Mouse (Mus musculus) heart, adult 2 months (tissue): Measurements from ENCODE around the gene Chtop. TPM values are rescaled to one million over a fixed set of nuclear protein-coding genes. Genes with fewer than 3 reads are reported as not detected.

ENCODE experiments used
- DNase-seq, 2 experiments: peaks; one replicate each; pipeline ENCODE4 v3.0.0; 2021
- H3K27ac ChIP-seq: fragments of 200-600 bp; 2 replicates; pipeline ENCODE4 v1.8.1; 2022
- H3K27me3 ChIP-seq: fragments of 200-500 bp; 2 replicates; pipeline ENCODE4 v1.6.1; 2012; ENCODE audit warnings: mild to moderate bottlenecking, low read length, inconsistent platforms, mixed read lengths; ENCODE audit not compliant: control insufficient read depth, insufficient read depth
- H3K36me3 ChIP-seq: fragments of 200-500 bp; 2 replicates; pipeline ENCODE4 v1.6.1; 2012; ENCODE audit warnings: low read length, inconsistent platforms; ENCODE audit not compliant: control insufficient read depth, insufficient read depth
- H3K4me1 ChIP-seq: fragments of 200-500 bp; 2 replicates; pipeline ENCODE4 v1.6.1; 2011; ENCODE audit warnings: low read length; ENCODE audit not compliant: control insufficient read depth, insufficient read depth
- H3K4me3 ChIP-seq: fragments of 200-600 bp; 2 replicates; pipeline ENCODE4 v1.8.1; 2022
- H3K79me2 ChIP-seq: fragments of 200-500 bp; replicated peaks from 2 replicates; pipeline ENCODE4 v1.6.1; 2012; ENCODE audit warnings: mild to moderate bottlenecking, inconsistent platforms, low read length, moderate library complexity, mixed read lengths; ENCODE audit not compliant: control insufficient read depth, insufficient read depth
- H3K9ac ChIP-seq: fragments of 200-500 bp; 2 replicates; pipeline ENCODE4 v1.6.1; 2012; ENCODE audit warnings: low read depth, mild to moderate bottlenecking, control low read depth, inconsistent platforms, low read length, mixed read lengths
- CTCF ChIP-seq: fragments of 200-600 bp; IDR thresholded peaks from 2 replicates; pipeline ENCODE4 v1.8.1; 2022; ENCODE audit warnings: antibody characterized with exemption, mild to moderate bottlenecking, moderate library complexity
- EP300 ChIP-seq: fragments of 200-500 bp; IDR thresholded peaks from 2 replicates; pipeline ENCODE4 v1.6.1; 2011; ENCODE audit warnings: low read depth, low read length, control low read depth; ENCODE audit not compliant: insufficient read depth
- POLR2A ChIP-seq: fragments of 200-500 bp; IDR thresholded peaks from 2 replicates; pipeline ENCODE4 v1.6.1; 2011; ENCODE audit warnings: mild to moderate bottlenecking, low read depth, low read length, control low read depth; ENCODE audit not compliant: insufficient read depth
- WGBS: fragments of 180-500 bp; shearing (Covaris S2); methylation state at CpG from one replicate; pipeline ENCODE4 v1.1.7; 2018; 5-methylcytosine and 5-hydroxymethylcytosine counted together
- intact Hi-C: fragments of 180-260 bp; cut with DNase I; formaldehyde crosslinking; loops from one replicate; pipeline ENCODE4 v1.15.1; 2025
- polyA plus RNA-seq: library from polyadenylated mRNA; depleted of rRNA; stranded (reverse); fragments of >200 nt; gene quantifications from 2 replicates; pipeline ENCODE4 v1.2.3, GENCODE M21; 2012
- total RNA-seq, 2 experiments: library from RNA; stranded (reverse); gene quantifications; 2 replicates each; pipeline ENCODE4 v1.2.3; 2021

Chtop gene
- total and polyA plus RNA-seq, 3 experiments: 30.4 to 93.0 (median 90.0) TPM

DNA sequence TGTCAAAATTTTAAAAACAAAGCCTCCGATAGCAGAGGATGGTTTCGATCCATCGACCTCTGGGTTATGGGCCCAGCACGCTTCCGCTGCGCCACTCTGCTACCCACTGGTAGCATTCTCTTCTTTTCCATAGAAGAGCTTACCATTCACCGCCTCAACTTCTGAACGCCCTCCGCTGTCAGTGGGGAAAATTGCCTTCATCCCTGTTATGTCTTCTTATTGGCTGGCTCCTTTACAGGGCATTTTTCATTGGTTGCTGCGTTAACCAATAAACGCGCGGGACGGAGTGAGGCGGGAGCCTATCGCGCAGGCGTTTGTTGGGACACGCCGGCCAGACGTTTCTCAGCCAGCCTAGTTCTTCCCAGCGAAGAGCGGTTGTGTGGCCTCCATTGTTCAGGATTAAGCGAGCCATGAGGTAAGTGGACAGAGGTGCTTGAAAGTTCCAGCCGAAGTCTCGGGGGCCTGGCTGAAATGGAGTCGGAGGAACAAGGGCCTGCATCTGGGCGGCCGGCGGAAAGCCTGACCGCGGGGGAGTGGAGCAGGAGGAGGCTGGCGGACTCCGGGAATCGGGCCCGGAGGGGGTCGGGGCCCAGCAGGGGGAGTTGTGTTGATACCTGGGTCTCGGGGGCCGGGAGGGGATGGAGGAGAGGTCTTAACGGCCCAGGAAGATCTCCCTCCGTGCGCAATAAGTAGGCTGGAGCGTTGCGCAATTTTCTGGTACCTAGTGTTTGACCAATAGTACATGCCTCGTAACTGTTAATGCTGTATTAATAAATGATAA lies 33.3 kb downstream of the Chtop start, which contains the start of gene Ilf2:
Gene Ilf2, plus strand, starts transcription at position 296 of the 781 bp plus-strand sequence.
- intact Hi-C loops: loop anchor here (2.0 kb wide), 1 partner anchor 33 kb away; the partner anchor contains the start of gene Chtop
- DNase-seq: peak; percentile 92 to 97
- Histone ChIP-seq H3K27me3 (no peaks in the 10 kb centered on the region), H3K36me3 (peaks cover 11% of the 10 kb centered on the region), H3K4me3 (peak within 1 kb of the TSS; percentile 63), H3K27ac (peak within 1 kb of the TSS; percentile 70), H3K79me2 (0 out of 2 replicates have a peak, but pooled peaks cover 1% of the 10 kb centered on the region), H3K9ac (peak within 1 kb of the TSS; percentile 91), H3K4me1 (peaks cover 3% of the 10 kb centered on the region)
- TF ChIP-seq CTCF (peak; percentile 56), POLR2A (peak; percentile 90), EP300 (peak; percentile 96)
- WGBS: under 1% methylated on average over 45 of the region's 45 CpGs

- Histone ChIP-seq H3K27me3 (no peaks in the 10 kb centered on the region), H3K36me3 (peaks cover 8% of the 10 kb centered on the region), H3K79me2 (0 out of 2 replicates have a peak, but pooled peaks cover 1% of the 10 kb centered on the region), H3K4me1 (peaks cover 3% of the 10 kb centered on the region), H3K9ac (no peak overlapping the region), H3K27ac (no peak overlapping the region), H3K4me3 (peak overlapping the region; percentile 35)
- TF ChIP-seq EP300 (no peak), POLR2A (no peak), CTCF (no peak)
- no peak for DNase-seq
- intact Hi-C loops: no loop called here
- 31% methylated on average over 16 of the region's 16 CpGs for WGBS
Observed at GRCm38 (mm10) chr3:90475151-90475830, 34.0 kb downstream of the Chtop start.

GRCm38 (mm10) chr3:90472213-90472612 lies 37.1 kb downstream of the Chtop start:
- peak in 1 of 2 experiments; percentile 50 for DNase-seq
- no peaks in the 10 kb centered on the region for H3K27me3 ChIP-seq
- H3K27ac ChIP-seq: no peak overlapping the region
- H3K4me1 ChIP-seq: peaks cover 3% of the 10 kb centered on the region
- TF ChIP-seq CTCF (peak; percentile 81), EP300 (no peak)
- H3K79me2 ChIP-seq: 0 out of 2 replicates have a peak, but pooled peaks cover 1% of the 10 kb centered on the region
- peaks cover 4% of the 10 kb centered on the region for H3K36me3 ChIP-seq
- no peak overlapping the region for H3K4me3 ChIP-seq
- no peak overlapping the region for H3K9ac ChIP-seq
- 12% methylated on average over 3 of the region's 3 CpGs for WGBS
- intact Hi-C loops: no loop called here

DNA sequence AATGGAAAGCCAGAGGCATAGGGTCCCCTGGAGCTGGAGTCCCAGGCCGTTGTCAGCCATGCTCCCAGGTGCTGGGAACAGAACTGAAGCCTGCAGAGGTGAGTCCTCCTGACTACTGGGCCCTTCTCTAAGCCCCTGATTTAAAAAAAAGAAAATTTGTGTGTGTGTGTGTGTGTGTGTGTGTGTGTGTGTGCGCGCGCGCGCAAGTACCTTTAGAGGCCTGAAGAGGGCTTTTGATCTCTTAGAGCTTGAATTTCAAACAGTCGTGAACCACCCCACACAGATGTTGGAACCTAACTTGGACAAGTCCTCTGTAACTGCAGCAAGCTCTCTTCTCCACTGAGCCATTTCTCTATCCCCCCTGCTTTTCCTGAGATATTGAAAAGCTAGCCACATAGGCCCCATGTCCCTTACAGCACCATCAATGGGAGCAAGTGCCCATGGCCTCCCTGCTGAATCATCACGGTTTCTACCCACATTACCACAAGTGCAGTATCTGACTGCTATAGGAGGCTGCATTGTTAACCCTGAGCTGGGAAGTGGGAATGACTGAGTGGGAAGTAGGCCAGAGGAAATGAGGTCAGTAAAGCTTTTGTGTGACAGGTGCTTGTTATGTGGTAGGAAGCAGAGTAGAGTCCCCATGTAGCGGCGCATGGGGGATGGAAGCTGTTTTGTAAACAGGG lies 41.5 kb downstream of the Chtop start:
- Histone ChIP-seq H3K4me1 (no peaks in the 10 kb centered on the region), H3K27ac (no peak overlapping the region), H3K9ac (no peak overlapping the region), H3K36me3 (no peaks in the 10 kb centered on the region), H3K4me3 (no peak overlapping the region), H3K79me2 (no peaks in the 10 kb centered on the region; the same call in 1 of the 2 replicates), H3K27me3 (peaks cover 4% of the 10 kb centered on the region)
- intact Hi-C loops: loop anchor here (5.0 to 10.0 kb wide), 2 partner anchors 173 to 245 kb away; partner anchors contain the start of gene Gatad2b
- no peak for TF ChIP-seq POLR2A
- TF ChIP-seq CTCF: no peak
- TF ChIP-seq EP300: no peak
- no peak for DNase-seq
- WGBS: 90% methylated on average over 10 of the region's 10 CpGs

GRCm38 (mm10) chr3:90466311-90466766 lies 43.0 kb downstream of the Chtop start:
- peak; percentile 52 to 73 for DNase-seq
- no peaks in the 10 kb centered on the region for H3K4me1 ChIP-seq
- WGBS: under 1% methylated on average over 15 of the region's 15 CpGs
- H3K79me2 ChIP-seq: no peaks in the 10 kb centered on the region; the same call in 1 of the 2 replicates
- H3K27ac ChIP-seq: peak overlapping the region; percentile 91
- H3K36me3 ChIP-seq: no peaks in the 10 kb centered on the region
- intact Hi-C loops: loop anchor here (1.0 to 10.0 kb wide), 3 partner anchors 54 to 244 kb away; partner anchors contain the start of gene Gatad2b
- peaks cover 4% of the 10 kb centered on the region for H3K27me3 ChIP-seq
- no peak for TF ChIP-seq POLR2A
- peak; percentile 87; the same call in 1 of the 2 replicates for TF ChIP-seq EP300
- TF ChIP-seq CTCF: peak; percentile 92
- H3K4me3 ChIP-seq: peak overlapping the region; percentile 62
- peak overlapping the region; percentile 80 for H3K9ac ChIP-seq
